Comparison of ENCODE assay signal across 8 mouse cellular contexts in the genomic region with DNA sequence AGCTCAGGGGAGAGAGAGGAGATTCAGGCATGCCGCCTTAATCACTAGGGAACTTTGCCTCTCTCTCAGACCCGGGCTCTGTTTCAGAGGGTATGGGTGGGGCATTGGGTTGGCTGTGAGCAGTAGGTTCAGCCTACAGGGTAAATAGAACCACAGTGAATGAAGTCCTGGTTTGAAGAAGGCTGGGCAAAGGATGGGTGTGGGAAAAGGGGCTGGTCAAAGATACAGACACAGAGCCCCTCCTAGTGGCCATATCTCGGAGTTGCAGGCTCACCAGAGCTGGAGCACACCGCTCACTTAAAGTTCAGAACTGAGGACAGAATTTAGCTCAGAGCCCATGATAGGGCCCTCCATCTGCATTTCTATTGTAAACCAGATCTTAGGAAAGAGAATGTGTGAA. TPM values are rescaled to one million over a fixed set of nuclear protein-coding genes. Genes with fewer than 3 reads are reported as not detected.
DNase-seq lines count a peak whose midpoint lies in the region; ATAC-seq lines count a peak whose summit lies in the region.

No protein-coding gene starts in this region.

- no peak overlapping the region for H3K4me3 ChIP-seq in liver, embryonic 11.5 days (ENCODE audit: low read depth, low read length)
- no peak overlapping the region; the same call in 1 of the 2 replicates for H3K4me3 ChIP-seq in neural tube, embryonic 11.5 days (ENCODE audit: low read depth, low read length)

- WGBS in liver, embryonic 11.5 days, result 31% methylated on average over 4 of the region's 4 CpGs
- WGBS in neural tube, embryonic 11.5 days, result 25% methylated on average over 4 of the region's 4 CpGs

- H3K36me3 ChIP-seq in liver, embryonic 11.5 days (ENCODE audit: control insufficient read depth, insufficient read depth, low read length), result peaks cover under 1% of the 10 kb centered on the region
- peaks cover 3% of the 10 kb centered on the region for H3K36me3 ChIP-seq in neural tube, embryonic 11.5 days (ENCODE audit: control insufficient read depth, insufficient read depth, low read length)

- peaks cover 8% of the 10 kb centered on the region; the same call in 1 of the 2 replicates for H3K4me1 ChIP-seq in liver, embryonic 11.5 days (replicated peaks; ENCODE audit: control insufficient read depth, insufficient read depth, low read length)
- H3K4me1 ChIP-seq in neural tube, embryonic 11.5 days (ENCODE audit: control insufficient read depth, insufficient read depth, low read length), result peaks cover 5% of the 10 kb centered on the region

- no peak overlapping the region for H3K9ac ChIP-seq in liver, embryonic 11.5 days (ENCODE audit: low read depth, low read length)
- H3K9ac ChIP-seq in neural tube, embryonic 11.5 days (ENCODE audit: low read length), result no peak overlapping the region

- ATAC-seq in liver, embryonic 11.5 days (replicated peaks; ENCODE audit: low FRiP score), result peak; percentile 35; the same call in 1 of the 2 replicates
- no peak for ATAC-seq in neural tube, embryonic 11.5 days (ENCODE audit: insufficient read depth, low FRiP score, low TSS enrichment)

- H3K27ac ChIP-seq in liver, embryonic 11.5 days (ENCODE audit: low read depth, low read length), result no peak overlapping the region
- no peak overlapping the region for H3K27ac ChIP-seq in neural tube, embryonic 11.5 days (ENCODE audit: low read depth, low read length)

- H3K27me3 ChIP-seq in liver, embryonic 11.5 days (replicated peaks; ENCODE audit: control insufficient read depth, insufficient read depth, low read length), result peaks cover 6% of the 10 kb centered on the region
- no peaks in the 10 kb centered on the region for H3K27me3 ChIP-seq in neural tube, embryonic 11.5 days (ENCODE audit: control insufficient read depth, insufficient read depth, low read length)

- peak; percentile 68 for DNase-seq in CD4-positive helper T cell, adult 2 months (ENCODE audit: low read depth, low spot score)
- peak; percentile 82 for DNase-seq in ZHBTc4 (ENCODE audit: low read depth, low spot score)
- peak; percentile 85 for DNase-seq in embryo, embryonic 11 days
- DNase-seq in gastrocnemius, postnatal 25 days, result peak; percentile 70
- DNase-seq in kidney, adult 18-20 months, result peak; percentile 83
- DNase-seq in liver, embryonic 11.5 days (ENCODE audit: low spot score), result peak; percentile 69
- DNase-seq in neural tube, embryonic 11.5 days (ENCODE audit: low spot score), result peak; percentile 81
- DNase-seq in thymus, postnatal 14 days, result peak; percentile 72

- no peaks in the 10 kb centered on the region for H3K9me3 ChIP-seq in liver, embryonic 11.5 days (ENCODE audit: control insufficient read depth, low read length)
- no peaks in the 10 kb centered on the region for H3K9me3 ChIP-seq in neural tube, embryonic 11.5 days (ENCODE audit: control insufficient read depth, low read length)

- no peak overlapping the region for H3K4me2 ChIP-seq in liver, embryonic 11.5 days
- H3K4me2 ChIP-seq in neural tube, embryonic 11.5 days (ENCODE audit: low read depth), result no peak overlapping the region

RNA-seq across cellular contexts. Expression of gene Pdzd7, which starts 13.7 kb away (rescaled TPM):
- 1 to 10 TPM; 5.4 to 5.9 TPM for total RNA-seq in gastrocnemius, postnatal 25 days (2021)
- polyA plus RNA-seq in liver, embryonic 11.5 days (2014; fragmentation: Nextera tagmentation; extraction: Ambion mirVana), result 0.09 TPM in 1 of 2 replicates, not detected in the other
- 0.57 and 0.81 TPM in 2 replicates for polyA plus RNA-seq in neural tube, embryonic 11.5 days (2014; fragmentation: Nextera tagmentation; extraction: Ambion mirVana)

RNA-seq across cellular contexts. Expression of gene Sfxn3, which starts 15.5 kb away (rescaled TPM):
- 10 to 100 TPM; 20.7 to 22.5 TPM for total RNA-seq in gastrocnemius, postnatal 25 days (2021)
- polyA plus RNA-seq in liver, embryonic 11.5 days (2014; fragmentation: Nextera tagmentation; extraction: Ambion mirVana), result 6.3 and 6.8 TPM in 2 replicates
- 23.3 and 24.0 TPM in 2 replicates for polyA plus RNA-seq in neural tube, embryonic 11.5 days (2014; fragmentation: Nextera tagmentation; extraction: Ambion mirVana)

RNA-seq across cellular contexts. Expression of gene Lzts2, which starts 17.6 kb away (rescaled TPM):
- total RNA-seq in gastrocnemius, postnatal 25 days (2021), result 10 to 100 TPM; 19.2 to 22.9 TPM
- polyA plus RNA-seq in liver, embryonic 11.5 days (2014; fragmentation: Nextera tagmentation; extraction: Ambion mirVana), result 28.6 and 31.4 TPM in 2 replicates
- 52.8 and 57.5 TPM in 2 replicates for polyA plus RNA-seq in neural tube, embryonic 11.5 days (2014; fragmentation: Nextera tagmentation; extraction: Ambion mirVana)

RNA-seq across cellular contexts. Expression of gene Mrpl43, which starts 25.5 kb away (rescaled TPM):
- total RNA-seq in gastrocnemius, postnatal 25 days (2021), result 10 to 100 TPM; 32.8 to 36.4 TPM
- 62.2 and 65.3 TPM in 2 replicates for polyA plus RNA-seq in liver, embryonic 11.5 days (2014; fragmentation: Nextera tagmentation; extraction: Ambion mirVana)
- polyA plus RNA-seq in neural tube, embryonic 11.5 days (2014; fragmentation: Nextera tagmentation; extraction: Ambion mirVana), result 65.3 and 80.6 TPM in 2 replicates

RNA-seq across cellular contexts. Expression of gene Twnk, which starts 26.3 kb away (rescaled TPM):
- total RNA-seq in gastrocnemius, postnatal 25 days (2021), result 10 to 100 TPM; 16.2 to 16.6 TPM
- polyA plus RNA-seq in liver, embryonic 11.5 days (2014; fragmentation: Nextera tagmentation; extraction: Ambion mirVana), result 24.9 and 25.1 TPM in 2 replicates
- polyA plus RNA-seq in neural tube, embryonic 11.5 days (2014; fragmentation: Nextera tagmentation; extraction: Ambion mirVana), result 16.0 and 16.5 TPM in 2 replicates
